Mouse (Mus musculus) MEL (cell line): ENCODE data around the gene Spns1. TPM values are rescaled to one million over a fixed set of nuclear protein-coding genes. Genes with fewer than 3 reads are reported as not detected.

Experiments used
- DNase-seq: peaks from one replicate; pipeline ENCODE4 v3.0.0; 2011; ENCODE audit warnings: low read depth, low spot score
- H3K27ac ChIP-seq: 2 replicates; pipeline ENCODE4 v1.5.1; 2012; ENCODE audit warnings: low read depth, mild to moderate bottlenecking, control low read depth, low read length, moderate library complexity; ENCODE audit not compliant: control insufficient read depth
- H3K27me3 ChIP-seq, 2 experiments: fragments of 150-350 bp in 1 of 2; sonication (generic) in 1 of 2; 2 replicates each; pipeline ENCODE4 v1.6.1; 2012; ENCODE audit warnings: low read length in 2 of 2, mild to moderate bottlenecking in 2 of 2, improper control_type of control experiment in 1 of 2, moderate library complexity in 1 of 2; ENCODE audit not compliant: insufficient read depth in 2 of 2, control insufficient read depth in 1 of 2
- H3K36me3 ChIP-seq, 2 experiments: 2 replicates each; pipeline ENCODE4 v1.6.1; 2012 to 2014; ENCODE audit warnings: low read length in 2 of 2, improper control_type of control experiment in 1 of 2, inconsistent platforms in 1 of 2, mild to moderate bottlenecking in 1 of 2; ENCODE audit not compliant: insufficient read depth in 2 of 2, control insufficient read depth in 1 of 2
- H3K4me1 ChIP-seq, 2 experiments: fragments of 150-350 bp in 1 of 2; sonication (generic) in 1 of 2; 2 replicates each; pipeline ENCODE4 v1.6.1; 2012; ENCODE audit warnings: low read length in 2 of 2, improper control_type of control experiment in 1 of 2, mild to moderate bottlenecking in 1 of 2; ENCODE audit not compliant: insufficient read depth in 2 of 2, control insufficient read depth in 1 of 2
- H3K4me3 ChIP-seq, 2 experiments: fragments of 150-350 bp in 1 of 2; sonication (generic) in 1 of 2; 2 replicates each; pipeline ENCODE4 v1.5.1; 2012; ENCODE audit warnings: low read depth in 2 of 2, low read length in 2 of 2, mild to moderate bottlenecking in 2 of 2, moderate library complexity in 2 of 2, control low read depth in 1 of 2, improper control_type of control experiment in 1 of 2; ENCODE audit not compliant: control insufficient read depth in 1 of 2, insufficient read depth in 1 of 2
- H3K79me2 ChIP-seq: 2 replicates; pipeline ENCODE4 v1.6.1; 2012; ENCODE audit warnings: mild to moderate bottlenecking, low read length, moderate library complexity; ENCODE audit not compliant: control insufficient read depth, poor library complexity, insufficient read depth
- H3K9ac ChIP-seq: 2 replicates; pipeline ENCODE4 v1.6.1; 2012; ENCODE audit warnings: low read depth, mild to moderate bottlenecking, control low read depth, low read length, moderate library complexity; ENCODE audit not compliant: control insufficient read depth, poor library complexity, severe bottlenecking
- H3K9me3 ChIP-seq: fragments of 150-350 bp; sonication (generic); replicated peaks from 2 replicates; pipeline ENCODE4 v1.6.1; 2012; ENCODE audit warnings: mild to moderate bottlenecking, low read length, improper control_type of control experiment, moderate library complexity; ENCODE audit not compliant: insufficient read depth
- CHD2 ChIP-seq: IDR thresholded peaks from 2 replicates; pipeline ENCODE4 v1.6.1; 2011; ENCODE audit warnings: low read length, improper control_type of control experiment
- CTCF ChIP-seq, 3 experiments: IDR thresholded peaks in 2 of 3; conservative IDR thresholded peaks in 1 of 3; 2 replicates each; pipeline ENCODE4 v1.5.1; 2011 to 2012; ENCODE audit warnings: low read length in 3 of 3, low read depth in 2 of 3, mild to moderate bottlenecking in 2 of 3, improper control_type of control experiment in 1 of 3, inconsistent platforms in 1 of 3, mixed read lengths in 1 of 3, moderate library complexity in 1 of 3; ENCODE audit not compliant: control insufficient read depth in 1 of 3, insufficient read depth in 1 of 3, poor library complexity in 1 of 3, severe bottlenecking in 1 of 3
- EP300 ChIP-seq, 2 experiments: IDR thresholded peaks; 2 replicates each; pipeline ENCODE4 v1.6.1; 2011; ENCODE audit warnings: improper control_type of control experiment in 2 of 2, low read length in 2 of 2, low read depth in 1 of 2, mild to moderate bottlenecking in 1 of 2
- GATA1 ChIP-seq: IDR thresholded peaks from 2 replicates; pipeline ENCODE4 v1.6.1; 2011; ENCODE audit warnings: low read depth, low read length, improper control_type of control experiment
- KAT2A ChIP-seq: conservative IDR thresholded peaks from 2 replicates; pipeline ENCODE4 v1.6.1; 2012; ENCODE audit warnings: low read depth, low read length, improper control_type of control experiment, inconsistent platforms
- MEF2A ChIP-seq: IDR thresholded peaks from 2 replicates; pipeline ENCODE4 v1.6.1; 2014; ENCODE audit warnings: low read depth, mild to moderate bottlenecking, inconsistent platforms, low read length, improper control_type of control experiment; ENCODE audit not compliant: poor library complexity, insufficient replicate concordance, severe bottlenecking; ENCODE audit errors: extremely low read depth
- MYB ChIP-seq: IDR thresholded peaks from 2 replicates; pipeline ENCODE4 v1.6.1; 2011; ENCODE audit warnings: mild to moderate bottlenecking, low read depth, low read length, improper control_type of control experiment
- MYC ChIP-seq: IDR thresholded peaks from 2 replicates; pipeline ENCODE4 v1.6.1; 2011; ENCODE audit warnings: low read depth, mild to moderate bottlenecking, low read length, improper control_type of control experiment, moderate library complexity
- NRF1 ChIP-seq: IDR thresholded peaks from 2 replicates; pipeline ENCODE4 v1.6.1; 2014; ENCODE audit warnings: low read depth, mild to moderate bottlenecking, inconsistent platforms, low read length, improper control_type of control experiment, moderate library complexity; ENCODE audit not compliant: poor library complexity, insufficient read depth, severe bottlenecking
- POLR2AphosphoS2 ChIP-seq: IDR thresholded peaks from 2 replicates; pipeline ENCODE4 v1.6.1; 2011; ENCODE audit warnings: low read length, improper control_type of control experiment
- RAD21 ChIP-seq: IDR thresholded peaks from 2 replicates; pipeline ENCODE4 v1.6.1; 2011; ENCODE audit warnings: mild to moderate bottlenecking, low read depth, low read length, improper control_type of control experiment
- SIN3A ChIP-seq: IDR thresholded peaks from 2 replicates; pipeline ENCODE4 v1.6.1; 2012; ENCODE audit warnings: low read length, improper control_type of control experiment, inconsistent platforms
- SMC3 ChIP-seq: IDR thresholded peaks from 2 replicates; pipeline ENCODE4 v1.6.1; 2011; ENCODE audit warnings: low read depth, low read length, improper control_type of control experiment
- TAL1 ChIP-seq: IDR thresholded peaks from 2 replicates; pipeline ENCODE4 v1.6.1; 2012; ENCODE audit warnings: mild to moderate bottlenecking, inconsistent platforms, low read length, moderate library complexity, mixed read lengths
- USF1 ChIP-seq: IDR thresholded peaks from 2 replicates; pipeline ENCODE4 v1.6.1; 2014; ENCODE audit warnings: low read depth, mild to moderate bottlenecking, inconsistent platforms, low read length, improper control_type of control experiment, moderate library complexity
- USF2 ChIP-seq, 2 experiments: IDR thresholded peaks; 2 replicates each; pipeline ENCODE4 v1.6.1; 2011 to 2012; ENCODE audit warnings: improper control_type of control experiment in 2 of 2, low read length in 2 of 2, borderline replicate concordance in 1 of 2, inconsistent platforms in 1 of 2, low read depth in 1 of 2, mild to moderate bottlenecking in 1 of 2; ENCODE audit not compliant: insufficient read depth in 1 of 2
- ZC3H11A ChIP-seq: IDR thresholded peaks from 2 replicates; pipeline ENCODE4 v1.6.1; 2012; ENCODE audit warnings: low read depth, mild to moderate bottlenecking, inconsistent platforms, low read length, improper control_type of control experiment
- polyA plus RNA-seq, 2 experiments: library from polyadenylated mRNA; stranded (reverse) in 1 of 2; unstranded in 1 of 2; fragments of >175 nt in 1 of 2; fragments of >200 nt in 1 of 2; gene quantifications; 2 replicates each; pipeline versions ENCODE4 v1.2.1 to v1.2.4; 2012; ENCODE audit warnings: low replicate concordance in 2 of 2, low read depth in 1 of 2; ENCODE audit not compliant: insufficient read length in 2 of 2, insufficient read depth in 1 of 2, missing spikeins in 1 of 2
- total RNA-seq: library from RNA; depleted of rRNA; stranded (reverse); fragments of 300-350 nt; gene quantifications from 2 replicates; pipeline ENCODE4 v1.2.3, GENCODE M21; 2012; rRNA removed

The Spns1 gene
- total and polyA plus RNA-seq, 3 experiments = 28.9 to 81.6 TPM; not detected in 1

- TF ChIP-seq KAT2A (no peak), USF2 (IDR thresholded peaks at IDR 0.05; ENCODE audit: borderline replicate concordance in 1 of 2, insufficient read depth in 1 of 2, low read depth in 1 of 2, low read length in 2 of 2) (no peak), USF1 (peak; percentile 65), MYC (no peak), RAD21 (no peak), MEF2A (no peak), TAL1 (peak; percentile 58), SMC3 (no peak), EP300 (IDR thresholded peaks at IDR 0.05; ENCODE audit: low read depth in 1 of 2, low read length in 2 of 2) (peak in 1 of 2 experiments; percentile 22; a peak in 1 of 4 replicates), NRF1 (no peak), CHD2 (no peak), MYB (no peak), POLR2AphosphoS2 (no peak), SIN3A (no peak), CTCF (IDR thresholded peaks at IDR 0.05 in 2 of 3, conservative IDR thresholded peaks at IDR 0.05 in 1 of 3; ENCODE audit: control insufficient read depth in 1 of 3, insufficient read depth in 1 of 3, low read depth in 2 of 3, low read length in 3 of 3, poor library complexity in 1 of 3, severe bottlenecking in 1 of 3) (no peak)
- TF ChIP-seq, all 39 proteins: peak for 3
- Histone ChIP-seq H3K36me3 (no peaks in the 10 kb centered on the region), H3K9ac (no peak overlapping the region), H3K79me2 (no peaks in the 10 kb centered on the region), H3K4me3 (no peak overlapping the region), H3K9me3 (no peaks in the 10 kb centered on the region), H3K27me3 (peaks cover 0 to 2% of the 10 kb centered on the region in 2 experiments; a peak in 2 of 4 replicates), H3K4me1 (no peaks in the 10 kb centered on the region), H3K27ac (no peak overlapping the region)
- DNase-seq = peak; percentile 23
These were observed 52.5 kb downstream of the Spns1 start for GRCm38 (mm10) chr7:126324791-126325190.

GRCm38 (mm10) chr7:126323729-126324128 lies 53.5 kb downstream of the Spns1 start:
- H3K9me3 ChIP-seq = no peaks in the 10 kb centered on the region
- no peaks in the 10 kb centered on the region for H3K36me3 ChIP-seq
- peaks cover 0 to 2% of the 10 kb centered on the region in 2 experiments; a peak in 2 of 4 replicates for H3K27me3 ChIP-seq
- H3K27ac ChIP-seq = no peak overlapping the region
- peak; percentile 97 for TF ChIP-seq ZC3H11A
- TF ChIP-seq SMC3 = peak; percentile 99
- TF ChIP-seq GATA1 = no peak
- peak; percentile 92 to 99 (median 93) for TF ChIP-seq CTCF (IDR thresholded peaks at IDR 0.05 in 2 of 3, conservative IDR thresholded peaks at IDR 0.05 in 1 of 3; ENCODE audit: control insufficient read depth in 1 of 3, insufficient read depth in 1 of 3, low read depth in 2 of 3, low read length in 3 of 3, poor library complexity in 1 of 3, severe bottlenecking in 1 of 3)
- no peak for TF ChIP-seq KAT2A
- TF ChIP-seq SIN3A = peak; percentile 55; the same call in 1 of the 2 replicates
- peak; percentile 99 for TF ChIP-seq RAD21
- 0 out of 2 replicates have a peak, but pooled peaks have one; percentile 5 for TF ChIP-seq USF1
- TF ChIP-seq, all 39 proteins: peak for 6
- H3K9ac ChIP-seq = no peak overlapping the region
- H3K79me2 ChIP-seq = no peaks in the 10 kb centered on the region
- no peaks in the 10 kb centered on the region for H3K4me1 ChIP-seq
- DNase-seq = peak; percentile 86
- H3K4me3 ChIP-seq = no peak overlapping the region

Other genes starting within 250 kb of the Spns1 start
- 88.3 and 89.3 TPM in 2 replicates for gene Xpo6, start 176.9 kb downstream of the Spns1 start, total RNA-seq
- gene Xpo6, start 176.9 kb downstream of the Spns1 start, polyA plus RNA-seq = 100 to 1,000 TPM; 197 to 365 TPM
- 3.4 and 3.9 TPM in 2 replicates for gene Sbk1, start 104.8 kb downstream of the Spns1 start, total RNA-seq
- 1 to 10 TPM in 1 of 2 experiments, not detected in 1; 5.4 TPM for gene Sbk1, start 104.8 kb downstream of the Spns1 start, polyA plus RNA-seq
- gene Lat, start 7.9 kb downstream of the Spns1 start, total RNA-seq = 0.62 and 0.75 TPM in 2 replicates
- 1 to 10 TPM in 1 of 2 experiments, not detected in 1; 1.2 TPM for gene Lat, start 7.9 kb downstream of the Spns1 start, polyA plus RNA-seq
- gene Nfatc2ip, start 19.3 kb upstream of the Spns1 start, total RNA-seq = 6.3 and 7.9 TPM in 2 replicates
- gene Nfatc2ip, start 19.3 kb upstream of the Spns1 start, polyA plus RNA-seq = 10 to 100 TPM in 1 of 2 experiments, not detected in 1; 13.0 TPM
- not detected in 2 replicates for gene Cd19, start 37.4 kb upstream of the Spns1 start, total RNA-seq
- gene Cd19, start 37.4 kb upstream of the Spns1 start, polyA plus RNA-seq = not detected
- 12.9 and 15.2 TPM in 2 replicates for gene Rabep2, start 51.3 kb upstream of the Spns1 start, total RNA-seq
- 10 to 100 TPM in 1 of 2 experiments, not detected in 1; 16.2 TPM for gene Rabep2, start 51.3 kb upstream of the Spns1 start, polyA plus RNA-seq
- gene Atp2a1, start 85.7 kb upstream of the Spns1 start, total RNA-seq = 0.04 and 0.20 TPM in 2 replicates
- under 1 TPM in 1 of 2 experiments, not detected in 1; 0.47 TPM for gene Atp2a1, start 85.7 kb upstream of the Spns1 start, polyA plus RNA-seq
- 11.8 and 13.1 TPM in 2 replicates for gene Sh2b1, start 98.0 kb upstream of the Spns1 start, total RNA-seq
- 10 to 100 TPM in 1 of 2 experiments, not detected in 1; 48.9 TPM for gene Sh2b1, start 98.0 kb upstream of the Spns1 start, polyA plus RNA-seq
- 224 and 244 TPM in 2 replicates for gene Tufm, start 109.9 kb upstream of the Spns1 start, total RNA-seq
- gene Tufm, start 109.9 kb upstream of the Spns1 start, polyA plus RNA-seq = 100 to 1,000 TPM in 1 of 2 experiments, not detected in 1; 397 TPM
- gene Atxn2l, start 126.0 kb upstream of the Spns1 start, total RNA-seq = 40.8 and 52.1 TPM in 2 replicates
- gene Atxn2l, start 126.0 kb upstream of the Spns1 start, polyA plus RNA-seq = 100 to 1,000 TPM; 218 to 821 TPM
- 233 and 270 TPM in 2 replicates for gene Eif3c, start 189.0 kb upstream of the Spns1 start, total RNA-seq
- 100 to 1,000 TPM; 404 to 819 TPM for gene Eif3c, start 189.0 kb upstream of the Spns1 start, polyA plus RNA-seq
- 0.23 and 0.56 TPM in 2 replicates for gene Apobr, start 207.5 kb upstream of the Spns1 start, total RNA-seq
- gene Apobr, start 207.5 kb upstream of the Spns1 start, polyA plus RNA-seq = 1 to 10 TPM in 1 of 2 experiments, not detected in 1; 5.4 TPM
- gene Cln3, start 208.4 kb upstream of the Spns1 start, total RNA-seq = 16.2 and 20.5 TPM in 2 replicates
- gene Cln3, start 208.4 kb upstream of the Spns1 start, polyA plus RNA-seq = 10 to 100 TPM in 1 of 2 experiments, not detected in 1; 61.9 TPM
- not detected in 2 replicates for gene Il27, start 217.5 kb upstream of the Spns1 start, total RNA-seq
- gene Il27, start 217.5 kb upstream of the Spns1 start, polyA plus RNA-seq = under 1 TPM in 1 of 2 experiments, not detected in 1; 0.07 TPM